Mouse (Mus musculus) induced T-regulatory cell, adult 2 months (primary cell): ENCODE measurements at regions not wholly inside any gene's neighbourhood (a gene's known extent, or its start where the extent isn't known, plus 50 kb on each side); places are given as distances from the start of the nearest gene placed in this dataset.
"Not testable (repeated sequence)": the region's sequence is repeated elsewhere in the genome, so short reads cannot be mapped to it uniquely, and the experiment has no call there.

Source experiments
- DNase-seq: peaks from one replicate; pipeline ENCODE4 v3.0.0-alpha.2; 2012; ENCODE audit warnings: low read depth

- DNase-seq: no peak
Observed at GRCm38 (mm10) chr5:105358902-105359301, 56.7 kb upstream of the Lrrc8b start.

DNA sequence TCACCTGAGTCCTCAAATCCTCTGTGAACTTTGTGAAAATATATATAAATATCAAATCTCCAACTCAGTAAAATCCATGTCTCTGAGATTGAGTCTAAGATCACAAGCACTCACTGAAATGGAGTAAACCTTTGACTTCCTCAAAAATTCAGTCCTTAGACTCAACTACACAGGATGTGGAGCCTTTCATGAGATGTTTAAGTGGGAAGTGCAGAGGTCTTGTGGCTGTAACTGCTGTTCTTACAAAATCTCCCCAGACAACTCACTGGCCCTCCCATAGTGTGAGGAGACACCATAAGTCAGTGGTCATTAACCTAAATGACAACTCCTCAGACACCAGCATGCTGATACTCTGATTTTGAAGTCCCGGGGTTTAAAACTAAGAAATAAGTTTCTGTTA, 59.2 kb upstream of the Lrrc8b start:
- DNase-seq: not testable (repeated sequence)

DNA sequence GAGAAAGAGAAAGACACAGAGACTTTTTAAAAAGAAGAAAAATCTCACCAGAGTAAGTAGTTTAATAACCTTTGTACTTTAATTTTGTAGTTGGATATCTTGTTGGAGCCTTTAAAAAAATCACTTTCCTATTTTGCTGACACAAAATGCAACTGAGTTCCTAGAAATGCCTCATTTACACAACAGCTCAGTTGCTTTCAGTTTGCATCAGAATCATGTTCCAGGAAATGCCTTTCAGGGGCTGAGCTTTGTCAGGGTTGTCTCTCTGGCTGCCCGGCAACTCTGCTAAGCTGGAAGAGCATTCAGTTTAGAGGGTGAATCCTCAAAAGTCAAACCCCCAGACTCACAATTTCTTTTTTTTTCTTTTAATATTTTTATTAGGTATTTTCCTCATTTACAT, 60.5 kb upstream of the Gbp6 start:
- DNase-seq: peak; percentile 58

DNA sequence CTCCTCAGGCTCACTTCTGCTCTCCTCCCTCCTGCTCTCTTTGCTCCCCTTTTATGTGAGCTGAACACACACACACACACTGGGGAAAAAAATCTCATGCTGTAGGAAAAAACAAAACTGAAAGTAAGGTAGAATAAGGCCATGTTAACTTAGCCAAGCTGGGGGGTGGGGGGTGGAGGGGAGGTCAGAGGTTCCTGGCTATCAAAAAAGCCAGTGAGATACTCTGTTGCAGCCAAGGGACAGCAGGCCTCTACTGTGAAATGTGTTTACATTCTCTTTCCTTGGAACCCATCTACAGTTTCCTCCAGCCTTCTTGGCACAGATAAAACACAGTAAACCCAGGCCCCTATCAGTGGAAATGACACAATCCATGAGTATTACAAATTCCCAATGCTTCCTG, 53.0 kb upstream of the Gbp6 start:
- DNase-seq: no peak

- DNase-seq: not testable (repeated sequence)
Observed at GRCm38 (mm10) chr5:105345953-105346352, 52.5 kb upstream of the Gbp6 start.

GRCm38 (mm10) chr5:105344808-105345732, 51.6 kb upstream of the Gbp6 start:
- no peak for DNase-seq

DNA sequence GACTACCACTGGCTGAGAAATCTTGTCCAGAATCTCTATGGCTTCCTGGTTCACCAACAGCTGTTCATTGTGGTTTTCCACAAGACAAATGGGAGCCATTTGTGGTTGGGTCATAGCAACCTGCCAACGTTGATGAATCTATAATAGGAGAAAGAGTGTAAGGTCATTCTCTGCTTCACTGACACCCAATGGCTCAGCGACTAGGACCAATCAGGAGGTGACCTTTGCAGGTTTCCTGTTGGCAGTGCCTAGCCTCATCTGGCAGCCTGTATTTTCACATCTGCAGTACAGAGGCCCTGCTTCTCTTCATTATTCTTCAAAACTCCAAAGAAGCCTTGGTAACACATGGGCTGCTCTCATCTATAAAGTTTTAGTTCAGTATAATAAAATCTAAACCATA, 50.3 kb upstream of the Gbp6 start:
- not testable (repeated sequence) for DNase-seq
